Mouse (Mus musculus): ENCODE data around the gene Tbc1d4. TPM values are rescaled to one million over a fixed set of nuclear protein-coding genes. Genes with fewer than 3 reads are reported as not detected.

The Tbc1d4 gene
- polyA plus RNA-seq, 1 experiment: 10.6 TPM

DNA sequence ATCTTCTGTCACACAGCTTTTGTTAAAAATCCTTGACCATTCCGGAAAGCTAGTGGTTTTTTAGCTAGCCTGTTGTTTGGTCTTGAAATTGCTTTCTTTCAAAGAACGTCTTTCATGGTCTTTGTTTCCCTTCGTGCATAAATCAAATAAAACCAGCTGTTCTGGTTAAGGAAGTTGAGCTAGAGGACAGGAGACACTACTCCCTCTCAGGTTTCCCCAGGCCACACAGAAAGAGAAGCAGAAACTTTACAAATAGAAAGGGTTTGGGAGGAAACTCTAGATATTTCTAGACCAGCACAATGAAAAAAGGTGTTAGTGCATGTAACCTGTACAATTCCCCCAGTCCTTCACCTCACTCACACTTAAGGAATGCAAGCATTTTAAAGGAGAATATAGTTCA, 33.3 kb downstream of the Tbc1d4 start:
- 34% methylated on average over 3 of the region's 3 CpGs for WGBS
- no peak for DNase-seq
- TF ChIP-seq POLR2A (IDR thresholded peaks at IDR 0.05; ENCODE audit: borderline replicate concordance, extremely low read depth, low read depth, low read length): no peak
- TF ChIP-seq CTCF (IDR thresholded peaks at IDR 0.05; ENCODE audit: insufficient read depth, low read length): no peak
- no peaks in the 10 kb centered on the region for H3K4me1 ChIP-seq (ENCODE audit: control insufficient read depth, insufficient read depth, low read length)
- no peak overlapping the region for H3K4me3 ChIP-seq (replicated peaks; ENCODE audit: extremely low read depth, low read depth, low read length)

GRCm38 (mm10) chr14:101574536-101574935, 34.5 kb downstream of the Tbc1d4 start:
- Histone ChIP-seq H3K4me1 (ENCODE audit: control insufficient read depth, insufficient read depth, low read length) (no peaks in the 10 kb centered on the region), H3K4me3 (replicated peaks; ENCODE audit: extremely low read depth, low read depth, low read length) (no peak overlapping the region)
- 100% methylated on average over 1 of the region's 1 CpGs for WGBS
- TF ChIP-seq CTCF (IDR thresholded peaks at IDR 0.05; ENCODE audit: insufficient read depth, low read length) (no peak), POLR2A (IDR thresholded peaks at IDR 0.05; ENCODE audit: borderline replicate concordance, extremely low read depth, low read depth, low read length) (no peak)
- DNase-seq: no peak

GRCm38 (mm10) chr14:101573107-101573614, 35.8 kb downstream of the Tbc1d4 start:
- TF ChIP-seq POLR2A (IDR thresholded peaks at IDR 0.05; ENCODE audit: borderline replicate concordance, extremely low read depth, low read depth, low read length) (no peak), CTCF (IDR thresholded peaks at IDR 0.05; ENCODE audit: insufficient read depth, low read length) (no peak)
- H3K4me3 ChIP-seq (replicated peaks; ENCODE audit: extremely low read depth, low read depth, low read length): no peak overlapping the region
- DNase-seq: no peak
- peaks cover 2% of the 10 kb centered on the region; the same call in 1 of the 2 replicates for H3K4me1 ChIP-seq (ENCODE audit: control insufficient read depth, insufficient read depth, low read length)
- WGBS: 49% methylated on average over 7 of the region's 7 CpGs

DNA sequence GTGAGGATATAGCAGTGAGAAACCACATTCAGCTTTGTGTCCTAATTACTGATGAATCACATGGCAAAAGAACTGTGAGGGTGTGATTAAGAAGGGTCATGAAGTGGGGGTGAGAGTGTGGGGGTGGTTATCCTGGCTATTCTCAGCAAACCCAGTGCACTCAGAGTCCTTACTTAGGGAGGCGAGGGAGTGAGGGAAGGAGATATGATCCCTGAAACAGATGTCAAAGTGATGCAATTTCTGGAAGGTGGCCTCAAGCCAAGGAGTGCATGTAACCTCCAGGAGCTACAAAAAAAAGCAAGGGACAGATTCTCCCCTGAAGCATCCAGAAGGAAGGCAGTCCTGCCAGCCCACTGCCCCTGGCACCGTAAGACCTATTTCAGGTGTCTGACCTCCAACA, 40.2 kb downstream of the Tbc1d4 start:
- 70% methylated on average over 2 of the region's 2 CpGs for WGBS
- peaks cover 2% of the 10 kb centered on the region; the same call in 1 of the 2 replicates for H3K4me1 ChIP-seq (ENCODE audit: control insufficient read depth, insufficient read depth, low read length)
- no peak for DNase-seq
- no peak for TF ChIP-seq CTCF (IDR thresholded peaks at IDR 0.05; ENCODE audit: insufficient read depth, low read length)
- TF ChIP-seq POLR2A (IDR thresholded peaks at IDR 0.05; ENCODE audit: borderline replicate concordance, extremely low read depth, low read depth, low read length): no peak
- H3K4me3 ChIP-seq (replicated peaks; ENCODE audit: extremely low read depth, low read depth, low read length): no peak overlapping the region

GRCm38 (mm10) chr14:101566717-101567116, 42.3 kb downstream of the Tbc1d4 start:
- WGBS: 99% methylated on average over 2 of the region's 2 CpGs

DNA sequence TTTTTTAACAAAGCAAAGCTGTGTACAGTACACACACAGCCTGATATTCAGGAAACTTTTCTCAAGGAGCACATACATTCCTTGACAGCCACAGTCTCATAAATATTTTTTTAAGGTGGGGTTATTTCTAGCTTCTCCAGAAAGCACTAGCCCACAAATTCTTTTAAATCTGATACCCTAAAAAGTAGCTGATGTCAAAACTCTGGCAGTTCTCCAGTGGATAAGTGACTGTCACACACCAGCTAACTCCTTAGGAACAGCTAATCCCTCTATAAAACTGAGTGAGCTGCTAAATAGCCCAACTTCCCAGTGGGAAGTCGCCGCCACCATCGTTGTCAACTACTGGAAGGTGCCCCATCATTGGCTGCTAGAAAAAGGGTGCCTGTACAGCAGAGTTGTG, 43.3 kb downstream of the Tbc1d4 start:
- Histone ChIP-seq H3K4me1 (ENCODE audit: control insufficient read depth, insufficient read depth, low read length) (peaks cover 2% of the 10 kb centered on the region; the same call in 1 of the 2 replicates), H3K4me3 (replicated peaks; ENCODE audit: extremely low read depth, low read depth, low read length) (no peak overlapping the region)
- WGBS: 71% methylated on average over 3 of the region's 3 CpGs
- TF ChIP-seq POLR2A (IDR thresholded peaks at IDR 0.05; ENCODE audit: borderline replicate concordance, extremely low read depth, low read depth, low read length) (no peak), CTCF (IDR thresholded peaks at IDR 0.05; ENCODE audit: insufficient read depth, low read length) (no peak)
- no peak for DNase-seq

More at GRCm38 (mm10) chr14:101566717-101567116, 42.3 kb downstream of the Tbc1d4 start:
- Histone ChIP-seq H3K4me1 (ENCODE audit: control insufficient read depth, insufficient read depth, low read length) (peaks cover 2% of the 10 kb centered on the region; the same call in 1 of the 2 replicates), H3K4me3 (replicated peaks; ENCODE audit: extremely low read depth, low read depth, low read length) (no peak overlapping the region)
- no peak for TF ChIP-seq POLR2A (IDR thresholded peaks at IDR 0.05; ENCODE audit: borderline replicate concordance, extremely low read depth, low read depth, low read length)
- TF ChIP-seq CTCF (IDR thresholded peaks at IDR 0.05; ENCODE audit: insufficient read depth, low read length): no peak
- DNase-seq: no peak

- no peak for DNase-seq
- H3K4me3 ChIP-seq (replicated peaks; ENCODE audit: extremely low read depth, low read depth, low read length): no peak overlapping the region
- WGBS: 62% methylated on average over 12 of the region's 12 CpGs
- no peak for TF ChIP-seq CTCF (IDR thresholded peaks at IDR 0.05; ENCODE audit: insufficient read depth, low read length)
- TF ChIP-seq POLR2A (IDR thresholded peaks at IDR 0.05; ENCODE audit: borderline replicate concordance, extremely low read depth, low read depth, low read length): no peak
- peaks cover 7% of the 10 kb centered on the region; the same call in 1 of the 2 replicates for H3K4me1 ChIP-seq (ENCODE audit: control insufficient read depth, insufficient read depth, low read length)
Observed at GRCm38 (mm10) chr14:101561251-101561701, 47.7 kb downstream of the Tbc1d4 start.

DNA sequence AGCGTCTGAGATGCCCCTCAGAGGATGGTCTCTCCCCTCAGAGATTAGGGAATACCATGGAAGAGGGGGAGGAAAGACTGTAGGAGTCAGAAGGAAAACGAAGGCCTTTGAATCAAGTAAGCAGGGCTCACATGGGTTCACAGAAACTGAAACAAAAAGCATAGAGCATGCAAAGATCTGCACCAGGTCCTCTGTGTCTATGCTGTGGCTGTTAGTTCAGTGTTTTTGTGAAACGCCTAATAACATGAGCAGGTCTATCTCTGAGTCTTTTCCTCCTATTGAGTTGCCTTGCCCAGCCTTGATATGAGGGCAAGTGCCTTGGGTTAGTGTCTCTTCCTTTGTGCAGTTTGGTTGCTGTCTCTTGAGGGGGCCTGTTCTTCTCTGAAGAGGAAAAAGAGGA, 49.5 kb downstream of the Tbc1d4 start:
- WGBS: 73% methylated on average over 3 of the region's 3 CpGs
- TF ChIP-seq POLR2A (IDR thresholded peaks at IDR 0.05; ENCODE audit: borderline replicate concordance, extremely low read depth, low read depth, low read length): no peak
- no peak for DNase-seq
- H3K4me1 ChIP-seq (ENCODE audit: control insufficient read depth, insufficient read depth, low read length): peaks cover 7% of the 10 kb centered on the region; the same call in 1 of the 2 replicates
- H3K4me3 ChIP-seq (replicated peaks; ENCODE audit: extremely low read depth, low read depth, low read length): no peak overlapping the region

DNA sequence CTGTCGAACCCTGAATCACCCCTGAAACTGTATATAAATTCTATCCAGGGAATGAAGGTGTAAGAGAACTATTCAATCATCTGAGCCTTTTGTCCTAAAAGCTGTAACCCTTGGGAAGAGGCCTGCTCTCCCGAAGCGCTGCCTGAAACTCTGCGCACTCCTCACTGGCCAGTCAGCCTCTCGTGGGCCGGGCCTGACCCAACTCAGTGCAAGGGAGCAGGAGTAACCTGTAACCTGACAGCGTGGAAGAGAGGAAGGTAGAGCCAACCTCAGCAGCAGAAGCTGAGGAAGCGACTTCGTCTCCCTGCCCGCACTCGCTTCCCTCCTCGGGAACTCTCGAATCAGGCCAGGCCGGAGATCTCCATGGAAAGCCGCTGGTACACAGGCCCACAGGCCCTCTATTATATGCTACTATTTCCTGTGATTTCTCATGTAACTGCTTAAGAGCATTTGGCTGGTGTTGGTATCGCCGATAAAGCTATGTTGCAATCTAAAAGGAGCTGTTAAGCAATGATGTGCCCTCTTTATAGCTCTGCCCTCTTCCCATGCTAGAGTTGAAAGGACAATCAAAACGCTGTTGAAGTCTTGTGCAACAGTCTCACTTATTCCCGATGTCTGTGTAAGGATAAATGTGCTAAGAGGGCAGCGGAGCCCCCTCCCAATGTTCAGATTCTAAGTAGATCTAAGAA, 60.0 kb downstream of the Tbc1d4 start:
- TF ChIP-seq POLR2A (IDR thresholded peaks at IDR 0.05; ENCODE audit: borderline replicate concordance, extremely low read depth, low read depth, low read length) (no peak), CTCF (IDR thresholded peaks at IDR 0.05; ENCODE audit: insufficient read depth, low read length) (no peak)
- Histone ChIP-seq H3K4me3 (replicated peaks; ENCODE audit: extremely low read depth, low read depth, low read length) (no peak overlapping the region), H3K4me1 (ENCODE audit: control insufficient read depth, insufficient read depth, low read length) (no peaks in the 10 kb centered on the region; the same call in 1 of the 2 replicates)
- no peak for DNase-seq
- 74% methylated on average over 20 of the region's 20 CpGs for WGBS

GRCm38 (mm10) chr14:101541863-101542262, 67.1 kb downstream of the Tbc1d4 start:
- DNase-seq: no peak
- TF ChIP-seq CTCF (IDR thresholded peaks at IDR 0.05; ENCODE audit: insufficient read depth, low read length) (no peak), POLR2A (IDR thresholded peaks at IDR 0.05; ENCODE audit: borderline replicate concordance, extremely low read depth, low read depth, low read length) (no peak)
- 69% methylated on average over 9 of the region's 9 CpGs for WGBS
- no peak overlapping the region for H3K4me3 ChIP-seq (replicated peaks; ENCODE audit: extremely low read depth, low read depth, low read length)
- peaks cover 3% of the 10 kb centered on the region for H3K4me1 ChIP-seq (ENCODE audit: control insufficient read depth, insufficient read depth, low read length)

All from lung, adult 2 months (tissue).